Mouse (Mus musculus): ENCODE measurements around the gene 4921504E06Rik.

- TF ChIP-seq CTCF (IDR thresholded peaks at IDR 0.05; ENCODE audit: control insufficient read depth, insufficient read depth, insufficient replicate concordance, low read depth, low read length) = no peak
- TF ChIP-seq POLR2A (IDR thresholded peaks at IDR 0.05; ENCODE audit: control insufficient read depth, low read depth, low read length) = no peak
Measured at GRCm38 (mm10) chr2:19599801-19600200, 46.1 kb upstream of the 4921504E06Rik start.
